Mouse (Mus musculus) urinary bladder, adult 18-20 months (tissue): ENCODE data around the gene Troap.
"Not testable (repeated sequence)": the region's sequence is repeated elsewhere in the genome, so short reads cannot be mapped to it uniquely, and the experiment has no call there.

Experiments
- DNase-seq, 2 experiments: peaks; one replicate each; pipeline ENCODE4 v3.0.0; 2022; ENCODE audit warnings: low spot score in 2 of 2, mixed read lengths in 2 of 2

The Troap gene

GRCm38 (mm10) chr15:99040920-99041856 lies 33.2 kb upstream of the Troap start:
- DNase-seq, result no peak

- no peak for DNase-seq
These were observed 32.0 kb upstream of the Troap start for GRCm38 (mm10) chr15:99042334-99042733.

GRCm38 (mm10) chr15:99044854-99045253 lies 29.5 kb upstream of the Troap start:
- DNase-seq, result no peak

GRCm38 (mm10) chr15:99045734-99046133 lies 28.6 kb upstream of the Troap start:
- not testable (repeated sequence) for DNase-seq

- no peak for DNase-seq
These were observed 24.7 kb upstream of the Troap start for GRCm38 (mm10) chr15:99049473-99050253.

GRCm38 (mm10) chr15:99053373-99053772 lies 21.0 kb upstream of the Troap start:
- DNase-seq, result no peak

GRCm38 (mm10) chr15:99055040-99055439 lies 19.3 kb upstream of the Troap start, which contains the start of gene Prph:
TSS of gene Prph (plus strand) at chr15:99055174.
- no peak for DNase-seq

- DNase-seq, result no peak
These were observed 18.8 kb upstream of the Troap start for GRCm38 (mm10) chr15:99055511-99055961.

GRCm38 (mm10) chr15:99056332-99056731 lies 18.0 kb upstream of the Troap start:
- no peak for DNase-seq

- no peak for DNase-seq
These were observed 8.7 kb upstream of the Troap start for GRCm38 (mm10) chr15:99065557-99066165.

- DNase-seq, result no peak
These were observed 2.4 kb upstream of the Troap start for GRCm38 (mm10) chr15:99071988-99072387.

GRCm38 (mm10) chr15:99074600-99075333 lies 392 bp downstream of the Troap start:
- DNase-seq, result peak; percentile 94 to 96

GRCm38 (mm10) chr15:99076011-99076410 lies 1.6 kb downstream of the Troap start:
- not testable (repeated sequence) for DNase-seq

GRCm38 (mm10) chr15:99078181-99078910 lies 4.0 kb downstream of the Troap start:
- no peak for DNase-seq

GRCm38 (mm10) chr15:99079804-99080203 lies 5.4 kb downstream of the Troap start:
- no peak for DNase-seq

GRCm38 (mm10) chr15:99082322-99082721 lies 7.9 kb downstream of the Troap start:
- DNase-seq, result no peak

GRCm38 (mm10) chr15:99082840-99083239 lies 8.5 kb downstream of the Troap start:
- DNase-seq, result no peak

- peak in 1 of 2 experiments; percentile 29 for DNase-seq
These were observed 8.9 kb downstream of the Troap start for GRCm38 (mm10) chr15:99083258-99083657.

GRCm38 (mm10) chr15:99083867-99084557 lies 9.6 kb downstream of the Troap start:
- no peak for DNase-seq

GRCm38 (mm10) chr15:99084618-99085017 lies 10.2 kb downstream of the Troap start:
- DNase-seq, result no peak
